Mouse (Mus musculus): Measurements from ENCODE around the gene Cdh8. TPM values are rescaled to one million over a fixed set of nuclear protein-coding genes. Genes with fewer than 3 reads are reported as not detected.

The Cdh8 gene
- polyA plus RNA-seq, 1 experiment from 2014 or later = 47.0 TPM

- no peak overlapping the region for H3K4me3 ChIP-seq (replicated peaks)
- H3K27me3 ChIP-seq = no peaks in the 10 kb centered on the region
- no peak for ATAC-seq
- H3K4me1 ChIP-seq (replicated peaks) = no peaks in the 10 kb centered on the region
- H3K27ac ChIP-seq = no peak overlapping the region
- 79% methylated on average over 3 of the region's 3 CpGs for WGBS
- H3K36me3 ChIP-seq = no peaks in the 10 kb centered on the region
- H3K9ac ChIP-seq (replicated peaks) = no peak overlapping the region
- H3K4me2 ChIP-seq (replicated peaks) = no peak overlapping the region
- H3K9me3 ChIP-seq = no peaks in the 10 kb centered on the region
Observed at GRCm38 (mm10) chr8:99369166-99369565, 47.1 kb downstream of the Cdh8 start.

GRCm38 (mm10) chr8:99368449-99368848 lies 47.8 kb downstream of the Cdh8 start:
- H3K9ac ChIP-seq (replicated peaks) = no peak overlapping the region
- 0 out of 2 replicates have a peak, but pooled peaks have one; percentile 50 for ATAC-seq
- WGBS = 93% methylated on average over 7 of the region's 7 CpGs
- H3K36me3 ChIP-seq = no peaks in the 10 kb centered on the region
- no peaks in the 10 kb centered on the region for H3K4me1 ChIP-seq (replicated peaks)
- no peak overlapping the region for H3K4me2 ChIP-seq (replicated peaks)
- H3K27ac ChIP-seq = no peak overlapping the region
- H3K27me3 ChIP-seq = no peaks in the 10 kb centered on the region
- H3K9me3 ChIP-seq = no peaks in the 10 kb centered on the region
- no peak overlapping the region for H3K4me3 ChIP-seq (replicated peaks)

GRCm38 (mm10) chr8:99353923-99354322 lies 62.3 kb downstream of the Cdh8 start:
- Histone ChIP-seq H3K27ac (no peak overlapping the region), H3K4me1 (replicated peaks) (peaks cover 5% of the 10 kb centered on the region; the same call in 1 of the 2 replicates), H3K9ac (replicated peaks) (no peak overlapping the region)

GRCm38 (mm10) chr8:99353221-99353620 lies 63.0 kb downstream of the Cdh8 start:
- Histone ChIP-seq H3K9ac (replicated peaks) (no peak overlapping the region), H3K4me2 (replicated peaks) (no peak overlapping the region), H3K9me3 (no peaks in the 10 kb centered on the region), H3K36me3 (no peaks in the 10 kb centered on the region), H3K4me1 (replicated peaks) (peaks cover 5% of the 10 kb centered on the region; the same call in 1 of the 2 replicates), H3K27me3 (no peaks in the 10 kb centered on the region), H3K27ac (no peak overlapping the region), H3K4me3 (replicated peaks) (no peak overlapping the region)
- no peak for ATAC-seq
- WGBS = 86% methylated on average over 1 of the region's 1 CpGs

More at GRCm38 (mm10) chr8:99353923-99354322, 62.3 kb downstream of the Cdh8 start:
- Histone ChIP-seq H3K36me3 (no peaks in the 10 kb centered on the region), H3K9me3 (no peaks in the 10 kb centered on the region), H3K4me3 (replicated peaks) (no peak overlapping the region), H3K4me2 (replicated peaks) (no peak overlapping the region), H3K27me3 (no peaks in the 10 kb centered on the region)
- 85% methylated on average over 3 of the region's 3 CpGs for WGBS
- ATAC-seq = no peak

GRCm38 (mm10) chr8:99349456-99349855 lies 66.8 kb downstream of the Cdh8 start:
- H3K4me2 ChIP-seq (replicated peaks) = no peak overlapping the region
- no peaks in the 10 kb centered on the region for H3K9me3 ChIP-seq
- ATAC-seq = no peak
- no peak overlapping the region for H3K4me3 ChIP-seq (replicated peaks)
- H3K27me3 ChIP-seq = no peaks in the 10 kb centered on the region
- no peak overlapping the region for H3K9ac ChIP-seq (replicated peaks)
- H3K4me1 ChIP-seq (replicated peaks) = peaks cover 12% of the 10 kb centered on the region; the same call in 1 of the 2 replicates
- no peaks in the 10 kb centered on the region for H3K36me3 ChIP-seq
- no peak overlapping the region; the same call in 1 of the 2 replicates for H3K27ac ChIP-seq

- Histone ChIP-seq H3K27ac (no peak overlapping the region), H3K4me2 (replicated peaks) (no peak overlapping the region), H3K9me3 (no peaks in the 10 kb centered on the region), H3K27me3 (no peaks in the 10 kb centered on the region), H3K9ac (replicated peaks) (no peak overlapping the region), H3K36me3 (no peaks in the 10 kb centered on the region), H3K4me3 (replicated peaks) (no peak overlapping the region), H3K4me1 (replicated peaks) (peaks cover 12% of the 10 kb centered on the region; the same call in 1 of the 2 replicates)
- 49% methylated on average over 3 of the region's 3 CpGs for whole genome bisulfite sequencing
- ATAC-seq = no peak
Observed at GRCm38 (mm10) chr8:99348618-99349017, 67.7 kb downstream of the Cdh8 start.

GRCm38 (mm10) chr8:99339310-99339709 lies 77.0 kb downstream of the Cdh8 start:
- H3K4me1 ChIP-seq (replicated peaks) = 0 out of 2 replicates have a peak, but pooled peaks cover 5% of the 10 kb centered on the region
- no peaks in the 10 kb centered on the region for H3K27me3 ChIP-seq
- H3K4me3 ChIP-seq (replicated peaks) = no peak overlapping the region
- H3K27ac ChIP-seq = no peak overlapping the region
- no peak overlapping the region for H3K9ac ChIP-seq (replicated peaks)
- 39% methylated on average over 1 of the region's 1 CpGs for WGBS
- H3K4me2 ChIP-seq (replicated peaks) = no peak overlapping the region
- H3K36me3 ChIP-seq = no peaks in the 10 kb centered on the region
- no peak for ATAC-seq
- no peaks in the 10 kb centered on the region for H3K9me3 ChIP-seq

GRCm38 (mm10) chr8:99327559-99327958 lies 88.7 kb downstream of the Cdh8 start:
- H3K9me3 ChIP-seq = no peaks in the 10 kb centered on the region
- H3K27me3 ChIP-seq = no peaks in the 10 kb centered on the region
- H3K27ac ChIP-seq = no peak overlapping the region
- no peak overlapping the region for H3K4me2 ChIP-seq (replicated peaks)
- no peaks in the 10 kb centered on the region for H3K4me1 ChIP-seq (replicated peaks)
- ATAC-seq = no peak
- no peak overlapping the region for H3K9ac ChIP-seq (replicated peaks)
- WGBS = 71% methylated on average over 5 of the region's 5 CpGs
- no peak overlapping the region for H3K4me3 ChIP-seq (replicated peaks)
- no peaks in the 10 kb centered on the region for H3K36me3 ChIP-seq

- H3K4me3 ChIP-seq (replicated peaks) = no peak overlapping the region
- H3K4me1 ChIP-seq (replicated peaks) = no peaks in the 10 kb centered on the region
Observed at GRCm38 (mm10) chr8:99314561-99314960, 101.7 kb downstream of the Cdh8 start.

GRCm38 (mm10) chr8:99304184-99304583 lies 112.1 kb downstream of the Cdh8 start:
- no peak overlapping the region for H3K9ac ChIP-seq (replicated peaks)
- WGBS = 85% methylated on average over 4 of the region's 4 CpGs
- no peaks in the 10 kb centered on the region for H3K36me3 ChIP-seq
- no peak for ATAC-seq
- no peaks in the 10 kb centered on the region for H3K27me3 ChIP-seq
- H3K27ac ChIP-seq = no peak overlapping the region
- no peaks in the 10 kb centered on the region for H3K4me1 ChIP-seq (replicated peaks)
- no peak overlapping the region for H3K4me2 ChIP-seq (replicated peaks)
- H3K9me3 ChIP-seq = no peaks in the 10 kb centered on the region
- H3K4me3 ChIP-seq (replicated peaks) = no peak overlapping the region

More at GRCm38 (mm10) chr8:99314561-99314960, 101.7 kb downstream of the Cdh8 start:
- Histone ChIP-seq H3K9me3 (no peaks in the 10 kb centered on the region), H3K27ac (no peak overlapping the region), H3K27me3 (no peaks in the 10 kb centered on the region), H3K9ac (replicated peaks) (no peak overlapping the region), H3K36me3 (no peaks in the 10 kb centered on the region), H3K4me2 (replicated peaks) (no peak overlapping the region)
- WGBS = 91% methylated on average over 2 of the region's 2 CpGs
- ATAC-seq = no peak

GRCm38 (mm10) chr8:99290201-99290600 lies 126.1 kb downstream of the Cdh8 start:
- no peak overlapping the region for H3K4me3 ChIP-seq (replicated peaks)
- H3K27ac ChIP-seq = no peak overlapping the region
- WGBS = 93% methylated on average over 1 of the region's 1 CpGs
- H3K27me3 ChIP-seq = no peaks in the 10 kb centered on the region
- H3K4me1 ChIP-seq (replicated peaks) = no peaks in the 10 kb centered on the region
- no peak overlapping the region for H3K4me2 ChIP-seq (replicated peaks)
- no peak overlapping the region for H3K9ac ChIP-seq (replicated peaks)
- H3K36me3 ChIP-seq = no peaks in the 10 kb centered on the region
- H3K9me3 ChIP-seq = no peaks in the 10 kb centered on the region
- ATAC-seq = no peak

GRCm38 (mm10) chr8:99285103-99285502 lies 131.2 kb downstream of the Cdh8 start:
- no peak for ATAC-seq
- Histone ChIP-seq H3K4me1 (replicated peaks) (no peaks in the 10 kb centered on the region), H3K27ac (no peak overlapping the region), H3K4me2 (replicated peaks) (no peak overlapping the region), H3K4me3 (replicated peaks) (no peak overlapping the region), H3K9ac (replicated peaks) (no peak overlapping the region), H3K9me3 (no peaks in the 10 kb centered on the region), H3K36me3 (no peaks in the 10 kb centered on the region), H3K27me3 (no peaks in the 10 kb centered on the region)
- 72% methylated on average over 1 of the region's 1 CpGs for WGBS

GRCm38 (mm10) chr8:99280375-99280774 lies 135.9 kb downstream of the Cdh8 start:
- Histone ChIP-seq H3K27ac (no peak overlapping the region), H3K4me2 (replicated peaks) (no peak overlapping the region), H3K36me3 (no peaks in the 10 kb centered on the region), H3K27me3 (no peaks in the 10 kb centered on the region), H3K9ac (replicated peaks) (no peak overlapping the region), H3K4me1 (replicated peaks) (peaks cover 4% of the 10 kb centered on the region), H3K9me3 (no peaks in the 10 kb centered on the region), H3K4me3 (replicated peaks) (no peak overlapping the region)
- no peak for ATAC-seq
